Mouse (Mus musculus) heart, embryonic 14.5 days (tissue): ENCODE results near the gene Rgs10. TPM values are rescaled to one million over a fixed set of nuclear protein-coding genes. Genes with fewer than 3 reads are reported as not detected.
"Not testable (repeated sequence)": the region's sequence is repeated elsewhere in the genome, so short reads cannot be mapped to it uniquely, and the experiment has no call there.

Experiments
- ATAC-seq: fragments of 200-750 bp; cut with Nextera tagmentation; 2 replicates; pipeline ENCODE4 v1.8.0; 2017; ENCODE audit warnings: low read depth, moderate TSS enrichment; ENCODE audit not compliant: insufficient number of reproducible peaks, insufficient read depth, low FRiP score
- H3K27ac ChIP-seq, 2 experiments: fragments of 200-500 bp in 1 of 2; fragments of 300-500 bp in 1 of 2; sonication (generic) in 1 of 2; replicated peaks in 1 of 2; 2 replicates each; pipeline ENCODE4 v1.5.1; 2012 to 2014; ENCODE audit warnings: low read depth in 2 of 2, low read length in 2 of 2, control low read depth in 1 of 2, mild to moderate bottlenecking in 1 of 2, mixed read lengths in 1 of 2; ENCODE audit not compliant: control insufficient read depth in 1 of 2, insufficient read depth in 1 of 2
- H3K27me3 ChIP-seq: fragments of 300-500 bp; sonication (generic); 2 replicates; pipeline ENCODE4 v1.6.1; 2014; ENCODE audit warnings: mild to moderate bottlenecking, low read length, control low read depth; ENCODE audit not compliant: control insufficient read depth, insufficient read depth
- H3K36me3 ChIP-seq: fragments of 300-500 bp; sonication (generic); 2 replicates; pipeline ENCODE4 v1.6.1; 2014; ENCODE audit warnings: mild to moderate bottlenecking, control low read depth, low read length, mixed read lengths; ENCODE audit not compliant: control insufficient read depth, insufficient read depth
- H3K4me1 ChIP-seq, 2 experiments: fragments of 200-500 bp in 1 of 2; fragments of 300-500 bp in 1 of 2; sonication (generic) in 1 of 2; 2 replicates each; pipeline ENCODE4 v1.6.1; 2012 to 2014; ENCODE audit warnings: low read length in 2 of 2, control low read depth in 1 of 2, mixed read lengths in 1 of 2; ENCODE audit not compliant: control insufficient read depth in 2 of 2, insufficient read depth in 2 of 2
- H3K4me2 ChIP-seq: fragments of 300-500 bp; sonication (generic); 2 replicates; pipeline ENCODE4 v1.6.1; 2014; ENCODE audit warnings: mild to moderate bottlenecking, low read length
- H3K4me3 ChIP-seq, 2 experiments: fragments of 200-500 bp in 1 of 2; fragments of 300-500 bp in 1 of 2; sonication (generic) in 1 of 2; 2 replicates each; pipeline ENCODE4 v1.5.1; 2012 to 2014; ENCODE audit warnings: low read length in 2 of 2, mild to moderate bottlenecking in 2 of 2, control low read depth in 1 of 2, low read depth in 1 of 2, moderate library complexity in 1 of 2; ENCODE audit not compliant: control insufficient read depth in 1 of 2, insufficient read depth in 1 of 2
- H3K9ac ChIP-seq: fragments of 300-500 bp; sonication (generic); 2 replicates; pipeline ENCODE4 v1.6.1; 2014; ENCODE audit warnings: mild to moderate bottlenecking, low read length
- H3K9me3 ChIP-seq: fragments of 300-500 bp; sonication (generic); 2 replicates; pipeline ENCODE4 v1.6.1; 2016; ENCODE audit warnings: low read length, control low read depth; ENCODE audit not compliant: control insufficient read depth
- WGBS: fragments of 180-500 bp; shearing (Covaris S2); extraction: QIAGEN DNeasy Blood & Tissue Kit; methylation state at CpG from one replicate; pipeline ENCODE4 v1.1.7; 2014; 5-methylcytosine and 5-hydroxymethylcytosine counted together
- polyA plus RNA-seq: library from polyadenylated mRNA; unstranded; fragments of >200 nt; fragmentation: Nextera tagmentation; extraction: Ambion mirVana; gene quantifications from 2 replicates; pipeline ENCODE4 v1.2.1, GENCODE M21; 2014

The Rgs10 gene
- polyA plus RNA-seq, 1 experiment from 2014 or later, result 14.1 TPM

- no peak overlapping the region for H3K4me3 ChIP-seq
- peaks cover 2 to 4% of the 10 kb centered on the region in 2 experiments; a peak in 2 of 4 replicates for H3K4me1 ChIP-seq
- H3K4me2 ChIP-seq, result no peak overlapping the region
- WGBS, result 74% methylated on average over 7 of the region's 7 CpGs
- no peaks in the 10 kb centered on the region for H3K9me3 ChIP-seq
- 0 out of 2 replicates have a peak, but pooled peaks have one; percentile 17 for ATAC-seq
- H3K27ac ChIP-seq, result no peak overlapping the region
- no peak overlapping the region for H3K9ac ChIP-seq
- no peaks in the 10 kb centered on the region for H3K27me3 ChIP-seq
- no peaks in the 10 kb centered on the region for H3K36me3 ChIP-seq
These were observed 74.1 kb downstream of the Rgs10 start for GRCm38 (mm10) chr7:128344488-128344887.

GRCm38 (mm10) chr7:128342691-128343090 is 75.9 kb downstream of the Rgs10 start:
- H3K4me2 ChIP-seq, H3K4me1 ChIP-seq, ATAC-seq, H3K9me3 ChIP-seq, H3K4me3 ChIP-seq, H3K36me3 ChIP-seq, H3K27me3 ChIP-seq, H3K9ac ChIP-seq, H3K27ac ChIP-seq: not testable (repeated sequence)
- 91% methylated on average over 7 of the region's 10 CpGs for WGBS

GRCm38 (mm10) chr7:128340321-128340720 is 78.2 kb downstream of the Rgs10 start:
- H3K9ac ChIP-seq, H3K36me3 ChIP-seq, ATAC-seq, H3K27ac ChIP-seq, H3K4me2 ChIP-seq, H3K4me1 ChIP-seq, H3K4me3 ChIP-seq, H3K27me3 ChIP-seq, H3K9me3 ChIP-seq: not testable (repeated sequence)
- WGBS, result 73% methylated on average over 7 of the region's 9 CpGs

- Histone ChIP-seq H3K4me1 (no peaks in the 10 kb centered on the region), H3K27me3 (no peaks in the 10 kb centered on the region), H3K9ac (no peak overlapping the region), H3K4me3 (no peak overlapping the region), H3K4me2 (no peak overlapping the region), H3K36me3 (no peaks in the 10 kb centered on the region), H3K27ac (no peak overlapping the region), H3K9me3 (no peaks in the 10 kb centered on the region)
- no peak for ATAC-seq
- 69% methylated on average over 1 of the region's 1 CpGs for WGBS
These were observed 85.7 kb downstream of the Rgs10 start for GRCm38 (mm10) chr7:128332896-128333295.

- no peak for ATAC-seq
- no peaks in the 10 kb centered on the region for H3K27me3 ChIP-seq
- no peak overlapping the region for H3K4me2 ChIP-seq
- 68% methylated on average over 9 of the region's 9 CpGs for WGBS
- no peaks in the 10 kb centered on the region for H3K9me3 ChIP-seq
- H3K4me1 ChIP-seq, result no peaks in the 10 kb centered on the region
- H3K27ac ChIP-seq, result no peak overlapping the region
- H3K9ac ChIP-seq, result no peak overlapping the region
- no peaks in the 10 kb centered on the region for H3K36me3 ChIP-seq
- no peak overlapping the region for H3K4me3 ChIP-seq
These were observed 87.6 kb downstream of the Rgs10 start for GRCm38 (mm10) chr7:128330981-128331380.

- no peak overlapping the region for H3K4me3 ChIP-seq
- no peaks in the 10 kb centered on the region for H3K9me3 ChIP-seq
- H3K27ac ChIP-seq, result no peak overlapping the region
- no peak overlapping the region for H3K9ac ChIP-seq
- no peak overlapping the region for H3K4me2 ChIP-seq
- ATAC-seq, result no peak
- WGBS, result 84% methylated on average over 1 of the region's 1 CpGs
- no peaks in the 10 kb centered on the region for H3K27me3 ChIP-seq
- H3K4me1 ChIP-seq, result peaks cover 0 to 5% of the 10 kb centered on the region in 2 experiments; a peak in 2 of 4 replicates
- no peaks in the 10 kb centered on the region for H3K36me3 ChIP-seq
These were observed 93.6 kb downstream of the Rgs10 start for GRCm38 (mm10) chr7:128324977-128325376.

Other genes starting within 250 kb of the Rgs10 start
- 917 and 1,008 TPM in 2 replicates for gene Cox6a2, start 212.4 kb downstream of the Rgs10 start, polyA plus RNA-seq
- 8.2 and 8.5 TPM in 2 replicates for gene Armc5, start 181.4 kb downstream of the Rgs10 start, polyA plus RNA-seq
- gene 9130023H24Rik, start 180.7 kb downstream of the Rgs10 start, polyA plus RNA-seq, result 6.4 and 7.4 TPM in 2 replicates
- gene Tgfb1i1, start 171.9 kb downstream of the Rgs10 start, polyA plus RNA-seq, result 147 and 153 TPM in 2 replicates
- 0.22 and 0.36 TPM in 2 replicates for gene Slc5a2, start 153.1 kb downstream of the Rgs10 start, polyA plus RNA-seq
- gene BC017158, start 120.6 kb downstream of the Rgs10 start, polyA plus RNA-seq, result 15.1 and 16.3 TPM in 2 replicates
- gene Tial1, start 43.0 kb upstream of the Rgs10 start, polyA plus RNA-seq, result 22.0 and 23.9 TPM in 2 replicates
- 24.5 and 26.9 TPM in 2 replicates for gene Bag3, start 104.9 kb upstream of the Rgs10 start, polyA plus RNA-seq
- gene Inpp5f, start 192.6 kb upstream of the Rgs10 start, polyA plus RNA-seq, result 15.6 and 17.3 TPM in 2 replicates